Mouse (Mus musculus): ENCODE data around the gene Ptx4. TPM values are rescaled to one million over a fixed set of nuclear protein-coding genes. Genes with fewer than 3 reads are reported as not detected.
A peak's percentile ranks its signal among the peaks of the same experiment; 100 is the strongest.
"Not testable (repeated sequence)": the region's sequence is repeated elsewhere in the genome, so short reads cannot be mapped to it uniquely, and the experiment has no call there.

Ptx4 gene
- polyA plus RNA-seq, 1 experiment from 2014 or later, result not detected

GRCm38 (mm10) chr17:25123979-25124378, 3.4 kb downstream of the Ptx4 start:
- no peak overlapping the region for H3K4me3 ChIP-seq
- H3K36me3 ChIP-seq, result no peaks in the 10 kb centered on the region
- H3K9ac ChIP-seq, result no peak overlapping the region
- H3K27ac ChIP-seq, result no peak overlapping the region
- no peak overlapping the region for H3K4me2 ChIP-seq (replicated peaks)
- 32% methylated on average over 7 of the region's 7 CpGs for WGBS
- ATAC-seq (ENCODE audit: low FRiP score), result no peak
- H3K9me3 ChIP-seq (replicated peaks), result no peaks in the 10 kb centered on the region
- no peaks in the 10 kb centered on the region for H3K4me1 ChIP-seq
- peaks cover 17% of the 10 kb centered on the region; the same call in 1 of the 2 replicates for H3K27me3 ChIP-seq

- H3K27me3 ChIP-seq, result peaks cover 15% of the 10 kb centered on the region; the same call in 1 of the 2 replicates
- WGBS, result 74% methylated on average over 3 of the region's 3 CpGs
- not testable (repeated sequence) for H3K4me1 ChIP-seq; H3K36me3 ChIP-seq; H3K27ac ChIP-seq; H3K4me2 ChIP-seq (replicated peaks); H3K9me3 ChIP-seq (replicated peaks); H3K4me3 ChIP-seq; ATAC-seq (ENCODE audit: low FRiP score); H3K9ac ChIP-seq
Measured at GRCm38 (mm10) chr17:25125442-25126060, 5.0 kb downstream of the Ptx4 start.

GRCm38 (mm10) chr17:25127079-25127478, 6.5 kb downstream of the Ptx4 start:
- H3K27me3 ChIP-seq, result 0 out of 2 replicates have a peak, but pooled peaks cover 4% of the 10 kb centered on the region
- H3K9me3 ChIP-seq (replicated peaks), result no peaks in the 10 kb centered on the region
- no peak overlapping the region for H3K4me2 ChIP-seq (replicated peaks)
- WGBS, result 56% methylated on average over 8 of the region's 8 CpGs
- no peak overlapping the region for H3K9ac ChIP-seq
- ATAC-seq (ENCODE audit: low FRiP score), result no peak
- H3K4me3 ChIP-seq, result no peak overlapping the region
- no peaks in the 10 kb centered on the region for H3K4me1 ChIP-seq
- H3K27ac ChIP-seq, result no peak overlapping the region
- no peaks in the 10 kb centered on the region for H3K36me3 ChIP-seq

DNA sequence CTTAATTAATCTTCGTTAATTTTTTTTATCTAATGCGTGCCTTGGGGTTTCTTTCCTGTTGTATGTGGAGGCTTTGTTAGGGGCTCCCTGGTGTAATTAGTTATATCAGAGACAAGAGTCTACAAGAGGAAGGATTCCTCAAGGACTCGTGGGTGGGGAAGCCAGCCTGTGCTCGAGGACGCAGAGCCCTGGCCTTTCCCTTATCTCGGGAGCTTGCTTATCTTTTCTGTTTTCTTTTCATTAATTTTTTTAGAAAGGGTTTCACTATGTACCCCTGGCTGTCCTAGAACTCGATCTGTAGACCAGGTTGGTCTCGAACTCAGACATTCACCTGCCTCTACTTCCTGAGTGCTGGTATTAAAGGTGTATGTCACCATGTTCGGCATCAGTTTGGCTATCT, 7.1 kb downstream of the Ptx4 start:
- H3K4me1 ChIP-seq, result no peaks in the 10 kb centered on the region
- H3K27ac ChIP-seq, result no peak overlapping the region
- H3K4me2 ChIP-seq (replicated peaks), result no peak overlapping the region
- 80% methylated on average over 9 of the region's 9 CpGs for WGBS
- H3K27me3 ChIP-seq, result 0 out of 2 replicates have a peak, but pooled peaks cover 3% of the 10 kb centered on the region
- ATAC-seq (ENCODE audit: low FRiP score), result no peak
- no peaks in the 10 kb centered on the region for H3K36me3 ChIP-seq
- H3K9ac ChIP-seq, result no peak overlapping the region
- no peaks in the 10 kb centered on the region for H3K9me3 ChIP-seq (replicated peaks)
- H3K4me3 ChIP-seq, result no peak overlapping the region

- Histone ChIP-seq H3K27me3 (no peaks in the 10 kb centered on the region), H3K36me3 (no peaks in the 10 kb centered on the region), H3K27ac (no peak overlapping the region), H3K4me1 (peaks cover 10% of the 10 kb centered on the region), H3K9me3 (replicated peaks) (no peaks in the 10 kb centered on the region), H3K4me2 (replicated peaks) (no peak overlapping the region), H3K4me3 (no peak overlapping the region), H3K9ac (no peak overlapping the region)
- 100% methylated on average over 1 of the region's 1 CpGs for WGBS
- ATAC-seq (ENCODE audit: low FRiP score), result no peak
Measured at GRCm38 (mm10) chr17:25130060-25130459, 9.5 kb downstream of the Ptx4 start.

GRCm38 (mm10) chr17:25133275-25133698, 12.7 kb downstream of the Ptx4 start, which contains the start of gene Clcn7:
Gene Clcn7 (plus strand): TSS chr17:25133391.
- Histone ChIP-seq H3K4me1 (peaks cover 17% of the 10 kb centered on the region), H3K4me2 (replicated peaks) (peak within 1 kb of the TSS; percentile 76), H3K4me3 (peak within 1 kb of the TSS; percentile 89), H3K9ac (peak within 1 kb of the TSS; percentile 80), H3K27me3 (no peaks in the 10 kb centered on the region), H3K9me3 (replicated peaks) (no peaks in the 10 kb centered on the region), H3K36me3 (no peaks in the 10 kb centered on the region; the same call in 1 of the 2 replicates), H3K27ac (no peak within 1 kb of the TSS)
- under 1% methylated on average over 36 of the region's 40 CpGs for WGBS
- ATAC-seq (ENCODE audit: low FRiP score), result peak; percentile 87

- ATAC-seq (ENCODE audit: low FRiP score), result no peak
- Histone ChIP-seq H3K27me3 (no peaks in the 10 kb centered on the region), H3K27ac (no peak overlapping the region), H3K36me3 (peaks cover 2% of the 10 kb centered on the region; the same call in 1 of the 2 replicates), H3K4me3 (no peak overlapping the region), H3K9ac (no peak overlapping the region), H3K9me3 (replicated peaks) (no peaks in the 10 kb centered on the region), H3K4me1 (peaks cover 17% of the 10 kb centered on the region), H3K4me2 (replicated peaks) (no peak overlapping the region)
- 93% methylated on average over 6 of the region's 6 CpGs for WGBS
Measured at GRCm38 (mm10) chr17:25135622-25136021, 15.1 kb downstream of the Ptx4 start.

DNA sequence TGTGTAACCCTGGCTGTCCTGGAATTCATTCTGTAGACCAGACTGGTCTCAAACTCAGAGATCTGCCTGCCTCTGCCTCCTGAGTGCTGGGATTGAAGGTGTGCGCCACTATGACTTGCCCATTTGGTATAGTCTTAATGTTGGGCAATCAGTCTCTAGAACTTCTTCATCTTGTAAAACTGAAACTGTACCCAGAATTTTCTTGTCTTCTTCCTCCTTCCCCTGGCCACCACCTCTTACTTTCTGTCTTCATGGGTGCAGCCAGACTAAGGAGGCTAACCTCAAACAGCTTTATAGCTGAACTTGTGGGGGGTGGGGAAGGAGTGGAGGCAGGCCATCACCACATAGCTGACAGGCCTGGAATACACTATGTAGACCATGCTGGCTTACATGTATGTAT, 18.2 kb downstream of the Ptx4 start:
- Histone ChIP-seq H3K27me3 (no peaks in the 10 kb centered on the region), H3K4me2 (replicated peaks) (no peak overlapping the region), H3K4me1 (peaks cover 17% of the 10 kb centered on the region), H3K9me3 (replicated peaks) (no peaks in the 10 kb centered on the region), H3K36me3 (peaks cover 11% of the 10 kb centered on the region), H3K27ac (no peak overlapping the region), H3K9ac (no peak overlapping the region), H3K4me3 (no peak overlapping the region)
- ATAC-seq (ENCODE audit: low FRiP score), result no peak
- 100% methylated on average over 1 of the region's 1 CpGs for WGBS

DNA sequence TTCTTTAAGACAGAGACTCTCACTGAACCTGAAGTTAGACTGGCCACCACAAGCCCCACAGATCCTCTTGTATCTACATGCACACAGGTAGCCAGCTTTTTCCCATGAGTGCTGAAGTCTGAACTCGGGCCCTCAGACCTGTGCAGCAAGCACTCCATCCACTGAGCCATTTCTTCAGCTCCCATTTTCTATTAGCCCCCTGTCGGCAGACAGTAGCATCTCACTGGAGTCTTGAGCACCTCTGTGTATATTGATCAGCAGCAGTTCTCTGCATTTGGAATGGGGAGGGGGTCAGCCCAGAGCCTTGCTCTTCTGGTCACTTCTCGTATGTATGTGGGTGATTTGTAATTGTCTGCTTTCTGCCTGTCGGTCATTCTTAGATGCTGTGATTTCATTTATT, 19.4 kb downstream of the Ptx4 start:
- Histone ChIP-seq H3K4me3 (no peak overlapping the region), H3K9ac (no peak overlapping the region), H3K9me3 (replicated peaks) (no peaks in the 10 kb centered on the region), H3K27ac (no peak overlapping the region), H3K27me3 (no peaks in the 10 kb centered on the region), H3K4me2 (replicated peaks) (no peak overlapping the region), H3K36me3 (peaks cover 21% of the 10 kb centered on the region), H3K4me1 (peaks cover 7% of the 10 kb centered on the region; the same call in 1 of the 2 replicates)
- 77% methylated on average over 4 of the region's 4 CpGs for WGBS
- no peak for ATAC-seq (ENCODE audit: low FRiP score)

- ATAC-seq (ENCODE audit: low FRiP score), result no peak
- no peaks in the 10 kb centered on the region for H3K27me3 ChIP-seq
- H3K4me2 ChIP-seq (replicated peaks), result no peak within 1 kb of the TSS
- H3K9me3 ChIP-seq (replicated peaks), result no peaks in the 10 kb centered on the region
- WGBS, result 90% methylated on average over 1 of the region's 1 CpGs
- H3K27ac ChIP-seq, result no peak within 1 kb of the TSS
- no peak within 1 kb of the TSS for H3K4me3 ChIP-seq
- H3K36me3 ChIP-seq, result peaks cover 36% of the 10 kb centered on the region
- H3K9ac ChIP-seq, result no peak within 1 kb of the TSS
- no peaks in the 10 kb centered on the region for H3K4me1 ChIP-seq
Measured at GRCm38 (mm10) chr17:25162161-25162560, 41.6 kb downstream of the Ptx4 start, which contains the start of gene Ccdc154. Gene Ccdc154 (plus strand): TSS chr17:25162461.

DNA sequence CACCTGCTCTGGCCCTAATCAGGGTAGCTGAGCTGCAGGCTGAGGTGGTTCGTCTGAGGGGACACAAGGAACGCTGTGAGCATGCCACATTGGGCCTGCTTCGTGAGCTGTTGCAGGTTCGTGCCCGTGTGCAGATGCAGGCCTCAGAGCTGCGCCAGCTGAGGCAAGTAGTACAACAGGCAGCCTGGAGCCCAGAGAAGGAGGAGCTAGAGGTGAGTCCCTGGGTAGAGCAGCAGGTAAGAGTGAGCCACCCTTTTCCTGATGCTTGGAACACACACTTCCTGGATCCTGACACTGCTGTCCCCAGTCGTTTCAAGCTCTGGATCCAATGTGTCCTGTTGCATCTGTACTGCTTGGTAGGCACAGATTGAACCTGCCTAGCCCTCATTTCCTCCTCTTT, 42.8 kb downstream of the Ptx4 start:
- 76% methylated on average over 7 of the region's 7 CpGs for whole genome bisulfite sequencing
- Histone ChIP-seq H3K9me3 (replicated peaks) (no peaks in the 10 kb centered on the region), H3K36me3 (peaks cover 26% of the 10 kb centered on the region), H3K9ac (no peak overlapping the region), H3K27ac (no peak overlapping the region), H3K27me3 (no peaks in the 10 kb centered on the region), H3K4me2 (replicated peaks) (no peak overlapping the region), H3K4me1 (no peaks in the 10 kb centered on the region), H3K4me3 (no peak overlapping the region)
- no peak for ATAC-seq (ENCODE audit: low FRiP score)

- H3K9ac ChIP-seq, result no peak overlapping the region
Measured at GRCm38 (mm10) chr17:25164770-25165169, 44.2 kb downstream of the Ptx4 start.

More at GRCm38 (mm10) chr17:25164770-25165169, 44.2 kb downstream of the Ptx4 start:
- ATAC-seq (ENCODE audit: low FRiP score), result no peak
- H3K4me1 ChIP-seq, result no peaks in the 10 kb centered on the region
- no peak overlapping the region for H3K27ac ChIP-seq
- no peaks in the 10 kb centered on the region for H3K9me3 ChIP-seq (replicated peaks)
- H3K27me3 ChIP-seq, result no peaks in the 10 kb centered on the region
- WGBS, result 84% methylated on average over 3 of the region's 3 CpGs
- H3K4me3 ChIP-seq, result no peak overlapping the region
- H3K4me2 ChIP-seq (replicated peaks), result no peak overlapping the region
- H3K36me3 ChIP-seq, result peaks cover 19% of the 10 kb centered on the region

All from hindbrain, embryonic 12.5 days (tissue).